Mouse (Mus musculus): ENCODE measurements around the gene Ywhag.

Ywhag gene

DNA sequence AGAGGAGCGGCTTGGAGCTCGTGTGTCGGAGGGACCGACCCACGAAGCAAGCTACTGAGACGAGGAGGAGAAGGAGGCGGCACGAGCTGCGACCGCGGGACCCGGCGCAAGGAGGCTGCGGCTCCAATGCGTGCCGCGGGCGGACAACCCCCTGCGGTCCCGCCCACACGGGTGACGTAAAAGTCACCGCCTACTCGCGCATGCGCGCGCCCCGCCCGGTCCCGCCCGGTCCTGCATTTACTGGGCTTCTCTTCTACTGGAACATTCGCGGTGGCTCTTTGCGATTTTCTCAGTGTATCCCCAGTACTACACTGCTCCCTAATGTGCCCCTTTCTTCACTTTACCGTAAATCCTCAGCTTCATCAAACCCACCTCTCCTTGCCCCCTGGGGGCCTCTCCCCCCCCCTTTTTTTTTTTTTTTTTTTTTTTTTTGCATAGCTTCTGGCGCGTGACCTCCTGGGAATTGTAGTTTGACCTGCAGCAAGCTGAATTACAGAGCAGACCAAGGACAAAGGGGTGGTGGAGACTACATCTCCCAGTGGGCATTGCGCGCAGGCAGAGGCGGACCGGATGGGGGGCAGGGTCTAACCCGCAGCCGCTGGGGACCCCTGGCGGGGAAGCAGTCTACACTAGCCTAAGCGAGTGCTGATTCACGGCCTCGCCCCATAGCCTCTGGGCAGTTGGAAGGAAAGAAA lies at the start of gene Ywhag:
Gene Ywhag, minus strand, starts transcription at position 136 of the 695 bp plus-strand sequence.
- peak; percentile 98 for DNase-seq

DNA sequence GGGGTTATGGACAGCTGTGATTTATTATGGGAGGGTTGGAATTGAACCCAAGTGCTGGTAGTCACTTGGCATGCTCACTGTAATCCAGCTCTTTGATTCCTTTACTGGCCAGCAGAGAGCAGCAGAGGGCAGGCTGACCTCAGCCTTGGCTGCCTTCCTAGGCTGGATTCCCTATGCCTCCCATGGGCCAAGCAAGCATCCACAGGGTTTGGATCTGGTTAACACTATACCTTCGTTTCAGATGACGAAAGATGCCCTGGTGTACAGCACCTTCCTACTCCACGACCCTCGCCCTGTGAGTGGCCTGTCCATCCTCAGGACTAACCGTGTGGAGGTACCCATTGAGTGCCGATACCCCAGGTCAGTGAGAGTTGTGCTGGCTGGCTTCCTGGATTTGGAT lies 48.0 kb upstream of the Ywhag start:
- DNase-seq = peak; percentile 68

DNA sequence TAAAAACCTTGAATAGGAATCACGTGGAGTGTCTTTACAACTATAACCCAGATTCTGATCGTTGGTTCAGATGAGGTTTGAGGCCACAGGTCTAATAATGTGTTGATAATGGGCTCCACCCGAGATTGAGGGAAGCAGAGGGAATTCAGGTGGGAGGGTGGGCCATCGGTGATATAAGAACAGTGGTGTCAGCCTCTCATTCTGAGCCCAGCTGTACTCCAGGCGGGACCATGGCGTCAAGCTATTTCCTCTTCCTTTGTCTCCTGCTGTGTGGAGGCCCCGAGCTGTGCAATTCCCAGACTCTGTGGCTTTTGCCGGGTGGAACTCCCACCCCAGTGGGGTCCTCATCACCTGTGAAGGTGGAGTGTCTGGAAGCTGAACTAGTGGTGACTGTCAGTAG lies 45.5 kb upstream of the Ywhag start, which contains the start of gene Zp3:
Gene Zp3, plus strand, starts transcription at position 196 of the 400 bp plus-strand sequence.
- no peak for DNase-seq

DNA sequence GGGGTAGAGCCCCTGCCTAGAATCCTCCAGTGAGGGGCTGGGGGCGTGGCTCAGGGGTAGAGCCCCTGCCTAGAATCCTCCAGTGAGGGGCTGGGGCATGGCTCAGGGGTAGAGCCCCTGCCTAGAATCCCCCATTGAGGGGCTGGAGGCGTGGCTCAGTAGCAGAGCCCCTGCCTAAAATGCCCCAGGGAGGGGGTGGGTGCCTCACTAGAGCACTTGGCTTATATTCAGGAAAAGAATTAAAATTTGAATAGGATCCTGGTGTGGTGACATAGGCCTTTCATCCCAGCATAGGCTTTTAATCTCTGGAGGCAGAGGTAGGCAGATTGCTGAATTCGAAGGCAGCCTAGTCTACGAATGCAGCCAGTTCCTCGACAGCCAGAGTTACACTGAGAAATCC lies 45.0 kb upstream of the Ywhag start:
- DNase-seq = no peak

DNA sequence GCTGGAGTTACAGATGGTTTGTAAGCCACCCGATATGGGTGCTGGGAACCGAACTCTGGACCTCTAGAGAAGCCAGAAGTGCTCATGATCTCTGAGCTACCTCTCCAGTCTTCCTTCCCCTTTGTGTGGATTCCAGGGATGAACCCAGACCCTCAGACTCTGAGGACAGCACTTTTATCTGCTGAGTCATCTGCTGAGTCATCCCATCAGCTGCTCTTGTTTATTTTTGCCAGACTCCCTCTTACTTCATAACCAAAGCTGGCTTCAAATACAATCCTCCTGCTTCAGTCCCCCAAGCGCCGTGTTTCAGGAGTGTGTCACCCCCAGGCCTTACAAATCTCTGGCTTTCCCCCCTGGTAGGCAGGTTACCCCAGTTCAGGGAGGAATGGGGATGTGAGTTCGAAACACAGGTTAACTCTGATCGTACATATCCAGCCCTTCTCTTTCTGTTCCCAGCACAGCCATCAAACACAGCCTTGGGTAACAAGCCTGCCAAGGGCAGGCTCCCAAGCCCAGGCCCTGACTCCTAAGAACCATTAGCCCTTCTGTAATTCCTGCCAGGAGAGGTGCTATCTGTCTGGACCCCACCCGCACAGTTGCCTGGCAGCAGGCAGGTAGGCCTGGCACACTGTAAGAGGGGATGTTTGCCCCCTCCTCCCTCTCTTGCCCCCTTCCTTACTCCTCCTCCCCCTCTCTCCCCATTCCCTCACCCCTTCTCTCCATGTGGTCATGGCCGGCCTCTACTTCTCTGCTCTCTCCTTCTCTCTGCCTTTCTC lies 41.7 kb upstream of the Ywhag start:
- no peak for DNase-seq

DNA sequence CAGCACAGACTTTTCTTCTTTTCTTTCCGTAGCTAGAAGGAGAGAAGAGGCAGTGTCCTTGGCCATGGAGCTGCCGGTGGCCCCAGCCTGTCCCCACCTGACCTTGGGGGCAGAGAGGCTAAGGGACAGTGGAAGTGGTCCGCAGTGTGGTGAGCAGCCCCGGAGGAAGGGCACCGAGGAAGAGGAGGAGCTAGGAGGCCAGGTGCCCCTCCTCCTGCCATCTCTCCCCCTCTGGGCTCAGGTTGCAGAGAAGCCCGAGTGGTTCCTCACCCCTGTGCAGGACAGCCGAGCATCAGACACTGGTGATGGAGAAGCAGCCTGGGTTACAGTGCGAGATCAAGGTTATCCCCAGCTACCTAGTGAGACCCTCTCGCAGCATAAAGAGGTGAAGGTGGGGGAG lies 39.9 kb upstream of the Ywhag start, which contains the start of gene Ssc4d:
Gene Ssc4d, minus strand, starts transcription at position 167 of the 400 bp plus-strand sequence.
- DNase-seq = no peak

DNA sequence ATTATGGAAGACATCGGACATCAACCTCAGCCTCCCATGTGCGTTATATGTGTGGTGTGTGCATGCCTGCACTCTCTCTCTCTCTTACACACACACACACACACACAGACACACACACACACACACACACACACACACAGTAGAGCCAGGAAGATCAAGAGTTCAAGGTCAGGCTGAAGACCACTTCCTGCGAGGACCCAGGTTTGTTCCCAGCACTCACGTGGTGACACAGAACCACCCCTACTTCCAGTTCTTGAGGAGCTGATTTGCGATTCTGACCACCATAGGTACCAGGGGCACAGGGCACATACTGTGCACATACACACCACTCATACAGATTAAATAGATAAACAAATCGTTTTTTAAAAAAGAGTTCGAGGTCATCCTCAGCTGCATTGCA lies 37.5 kb upstream of the Ywhag start:
- no peak for DNase-seq

DNA sequence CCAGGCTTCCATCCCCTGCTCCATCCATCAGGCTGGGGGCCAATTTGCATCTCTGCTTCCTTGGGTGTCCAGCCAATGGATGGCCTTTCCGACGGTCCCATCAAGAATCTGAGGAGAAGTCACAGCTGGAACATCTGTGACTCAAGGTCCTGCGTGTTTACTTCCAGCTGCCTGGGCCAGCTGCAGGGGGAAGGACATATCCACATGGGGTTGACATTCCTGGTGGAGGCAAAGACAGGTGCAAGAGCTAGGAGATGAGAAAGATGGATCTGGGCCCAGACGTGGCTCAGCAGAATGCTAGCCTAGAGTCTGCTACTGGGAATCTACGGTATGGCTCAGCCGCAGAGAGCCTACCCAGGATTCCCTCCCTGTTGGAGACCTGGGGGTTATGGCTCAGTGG lies 35.8 kb upstream of the Ywhag start:
- DNase-seq = no peak

DNA sequence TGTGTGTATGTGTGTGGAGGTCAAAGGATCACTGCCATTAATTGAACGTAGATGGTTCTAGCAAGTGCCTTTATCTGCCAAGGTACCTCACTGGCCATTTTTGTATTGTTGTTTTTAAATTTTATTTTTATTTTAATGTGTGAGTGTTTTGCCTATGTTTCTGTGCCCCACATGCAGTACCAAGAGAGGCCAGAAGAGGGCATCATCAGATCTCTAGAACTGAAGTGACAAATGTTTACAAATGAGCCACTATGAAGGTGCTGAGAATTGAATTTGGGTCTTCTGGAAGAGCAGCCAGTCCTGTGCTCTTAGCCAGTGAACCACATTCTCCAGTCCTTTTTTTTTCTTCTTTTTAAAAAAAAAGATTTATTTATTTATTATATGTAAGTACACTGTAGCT lies 34.4 kb upstream of the Ywhag start:
- DNase-seq = peak; percentile 41

DNA sequence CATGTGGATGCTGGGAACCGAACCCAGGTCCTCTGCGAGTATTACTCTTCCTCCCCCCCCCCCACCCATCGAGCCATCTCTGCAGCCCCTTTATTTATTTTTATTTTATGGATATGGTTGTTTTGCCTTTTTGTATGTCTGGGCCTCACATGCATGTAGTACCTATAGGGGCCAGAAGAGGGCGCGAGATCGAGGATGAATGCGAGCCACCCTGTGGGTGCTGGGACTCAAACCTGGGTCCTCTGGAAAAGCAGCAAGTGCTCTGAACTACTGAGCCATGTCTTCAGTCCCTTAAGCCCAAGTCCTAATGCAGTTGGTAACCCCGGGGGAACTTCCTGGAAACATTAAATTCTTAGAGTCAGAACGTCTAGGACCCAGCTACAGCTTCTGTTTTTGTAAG lies 32.5 kb upstream of the Ywhag start:
- DNase-seq = no peak

DNA sequence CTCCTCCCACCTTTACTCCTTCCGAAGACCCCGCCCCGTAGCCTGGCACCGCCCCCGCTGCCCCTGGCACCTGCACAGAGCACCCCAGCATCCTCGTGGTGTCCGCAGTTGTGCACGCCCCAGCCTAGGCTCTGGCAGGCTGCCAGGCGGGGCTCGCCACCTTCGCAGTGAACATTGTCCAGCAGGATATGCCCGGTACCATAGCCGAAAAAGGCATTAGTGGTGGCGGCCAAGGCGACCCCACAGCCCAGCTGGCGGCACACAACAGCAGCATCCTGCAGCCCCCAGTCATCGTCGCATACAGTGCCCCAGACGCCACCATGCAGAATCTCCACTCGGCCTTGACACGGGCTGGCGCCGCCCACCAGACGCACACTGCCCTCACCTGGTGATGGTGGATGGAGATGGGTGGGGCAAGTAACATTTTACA lies 31.1 kb upstream of the Ywhag start:
- peak; percentile 74 for DNase-seq

DNA sequence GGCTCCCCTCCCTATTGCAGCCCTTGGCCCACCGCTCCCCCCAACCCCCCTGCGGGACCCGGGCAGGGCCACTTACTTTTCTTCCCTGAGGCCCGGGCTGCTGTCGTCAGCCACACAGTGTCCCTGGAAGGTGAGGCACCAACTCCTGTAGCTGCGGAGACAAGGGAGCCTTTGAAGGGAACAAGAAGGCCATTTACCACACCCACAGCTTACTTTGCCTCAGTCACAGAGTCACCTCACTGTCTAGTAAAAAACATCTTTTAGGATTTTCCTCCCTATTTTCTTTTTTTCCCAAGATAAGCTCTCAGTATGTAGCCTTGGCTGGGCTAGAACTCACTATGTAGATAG lies 28.8 kb upstream of the Ywhag start:
- no peak for DNase-seq

DNA sequence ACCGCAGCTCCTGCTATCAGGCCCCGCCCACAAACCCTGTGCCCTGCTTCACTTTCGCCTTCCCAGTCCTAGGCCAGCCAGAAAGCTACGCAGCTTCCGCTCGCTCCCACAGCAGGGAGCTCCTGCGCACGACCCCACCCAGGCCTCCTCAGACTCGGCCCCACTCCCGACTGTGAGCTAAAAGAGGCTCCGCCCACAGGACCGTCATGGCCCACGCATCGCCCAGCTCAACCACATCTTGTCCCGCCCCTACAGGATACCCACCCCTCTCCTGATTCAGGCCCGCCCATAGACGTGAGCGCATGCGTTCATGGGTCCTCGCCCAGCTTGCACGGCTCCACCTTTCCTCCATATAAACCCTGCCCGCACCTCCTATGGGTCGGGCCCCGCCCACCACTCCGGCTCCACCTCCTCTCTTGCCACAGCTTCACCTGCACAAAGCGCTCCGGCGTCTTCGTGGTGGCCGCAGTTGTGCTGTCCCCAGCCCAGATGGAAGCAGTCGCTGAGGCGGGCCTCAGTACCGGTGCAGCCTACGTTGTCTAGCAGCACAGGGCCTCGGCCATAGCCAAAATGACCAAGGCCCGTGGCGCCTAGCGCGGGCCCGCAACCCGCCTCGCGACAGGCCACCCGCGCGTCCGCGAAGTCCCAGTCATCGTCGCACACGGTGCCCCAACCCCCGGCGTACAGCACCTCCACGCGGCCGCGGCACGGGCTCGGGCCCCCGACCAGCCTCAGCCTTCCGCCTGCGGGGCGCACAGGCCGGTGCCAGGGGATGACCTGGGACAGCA lies 28.3 kb upstream of the Ywhag start:
- DNase-seq = peak; percentile 99

DNA sequence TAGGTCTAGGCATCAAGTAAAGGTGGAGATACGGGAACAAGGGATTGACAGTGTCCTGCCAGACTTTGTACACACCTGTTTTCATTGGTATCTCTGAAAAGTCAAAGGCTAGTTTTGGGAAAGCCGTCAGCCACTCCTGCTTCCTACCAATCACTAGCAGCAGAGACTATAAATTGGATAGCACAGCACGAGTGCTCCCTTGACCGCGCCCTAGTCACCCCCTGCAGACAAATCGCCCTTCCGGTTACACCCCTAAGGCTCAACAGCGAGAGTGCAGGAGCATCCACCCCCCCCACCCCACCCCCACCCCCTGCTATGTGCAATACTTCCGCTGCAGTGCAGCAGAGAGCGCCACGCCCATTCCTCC lies 27.7 kb upstream of the Ywhag start:
- no peak for DNase-seq

DNA sequence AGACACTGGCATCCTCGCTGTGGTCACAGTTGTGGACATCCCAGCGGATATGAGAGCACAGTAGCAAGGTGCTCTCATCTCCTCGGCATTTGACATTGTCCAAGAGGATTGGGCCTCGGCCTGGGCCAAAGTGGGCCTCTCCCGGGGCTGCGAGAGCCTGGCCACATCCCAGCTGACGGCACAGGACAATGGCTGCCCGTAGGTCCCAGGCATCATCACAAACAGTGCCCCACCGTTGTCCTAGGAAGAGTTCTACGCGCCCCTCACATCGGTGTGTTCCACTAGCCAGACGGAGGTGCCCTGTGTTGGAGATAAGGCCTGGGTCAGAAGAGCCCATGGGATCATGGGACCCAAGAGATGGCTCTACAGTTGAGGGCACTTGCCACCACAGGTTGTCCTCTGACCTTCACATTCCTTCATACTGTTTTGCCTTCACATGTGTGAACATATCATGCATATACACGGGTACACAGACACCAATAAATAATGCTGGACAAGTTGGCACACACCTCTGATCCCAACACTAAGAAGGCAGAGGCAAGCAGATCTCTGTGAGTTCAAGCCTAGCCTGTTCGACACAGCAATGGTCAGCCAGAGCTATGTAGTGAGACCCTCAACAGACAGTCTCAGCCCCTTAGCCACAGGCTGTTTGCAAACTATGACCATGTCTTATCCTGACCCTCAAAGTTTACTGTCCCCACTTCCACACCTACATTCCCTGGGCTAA lies 26.7 kb upstream of the Ywhag start:
- no peak for DNase-seq

DNA sequence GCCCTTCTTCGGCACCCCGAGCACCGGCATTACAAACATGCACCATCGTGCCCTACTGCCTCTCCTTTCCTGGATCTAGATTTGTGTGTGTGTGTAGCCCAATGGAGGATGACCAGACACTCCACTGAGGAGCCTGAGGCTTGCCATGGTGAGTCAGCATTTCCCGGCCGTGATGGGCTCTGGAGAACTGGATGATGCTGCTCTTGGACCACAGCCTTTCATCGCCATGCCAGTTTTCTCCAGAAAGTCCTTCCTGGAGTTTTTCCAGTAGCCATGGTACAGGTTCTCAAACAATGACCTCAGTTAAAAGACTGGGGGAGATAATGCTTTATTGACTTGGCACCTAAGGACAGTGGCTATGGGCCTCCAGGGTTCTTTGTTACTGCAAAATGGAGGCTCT lies 25.5 kb upstream of the Ywhag start:
- no peak for DNase-seq

DNA sequence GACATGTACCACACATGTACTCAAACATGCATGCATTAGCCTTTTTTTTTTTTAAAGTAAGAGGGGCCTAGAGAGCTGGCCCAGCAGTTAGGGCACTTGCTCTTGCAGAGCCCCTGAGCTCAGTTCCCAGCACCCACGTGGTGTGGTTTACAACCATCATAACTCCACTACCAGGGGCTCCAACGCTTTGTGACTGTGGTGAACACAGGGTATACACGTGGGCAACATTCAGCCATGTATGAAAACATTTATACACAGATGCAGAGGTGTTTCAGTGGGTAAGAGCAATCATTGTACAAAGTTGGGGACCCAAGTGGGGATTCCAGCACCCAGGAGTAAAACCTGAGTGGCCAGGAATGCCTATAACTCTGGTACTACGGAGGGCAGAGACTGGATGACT lies 24.0 kb upstream of the Ywhag start:
- DNase-seq = no peak

DNA sequence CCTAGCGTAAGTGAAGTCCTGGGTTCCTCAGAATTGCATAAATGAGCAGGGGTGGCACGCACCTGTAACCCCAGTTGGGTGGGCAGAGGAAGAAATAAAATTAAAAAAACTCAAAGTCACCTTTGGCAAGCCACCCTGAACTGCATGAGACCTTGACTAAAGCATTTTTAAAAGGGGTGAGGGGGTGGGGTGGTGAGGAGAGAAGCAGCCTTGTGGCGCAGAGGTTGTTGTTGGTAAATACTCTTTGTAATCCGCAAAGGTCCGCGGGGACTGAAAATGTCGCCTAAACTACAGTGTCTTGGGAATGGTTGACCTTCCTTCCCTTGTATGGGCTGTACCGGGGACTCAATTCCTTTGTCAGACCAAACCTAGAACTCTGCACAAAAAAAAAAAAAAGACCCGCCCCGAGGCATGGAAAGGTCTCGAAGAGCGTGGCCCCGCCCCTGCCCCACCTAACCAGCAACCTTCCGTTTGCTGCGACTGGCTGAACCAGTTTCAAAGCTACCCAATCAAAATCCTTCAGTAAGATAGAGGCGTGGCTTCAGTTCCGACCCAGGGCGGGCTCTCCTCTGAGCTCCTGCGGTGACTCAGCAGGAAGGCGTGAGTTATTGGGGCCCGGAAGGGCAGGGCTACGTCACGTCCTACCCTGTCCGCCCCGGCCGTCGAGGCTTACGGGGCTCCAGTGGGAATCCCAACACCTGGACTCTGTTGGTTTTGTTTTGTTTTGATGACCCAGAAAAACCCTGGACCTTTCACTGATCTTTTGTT lies 23.0 kb upstream of the Ywhag start:
- DNase-seq = peak; percentile 98

DNA sequence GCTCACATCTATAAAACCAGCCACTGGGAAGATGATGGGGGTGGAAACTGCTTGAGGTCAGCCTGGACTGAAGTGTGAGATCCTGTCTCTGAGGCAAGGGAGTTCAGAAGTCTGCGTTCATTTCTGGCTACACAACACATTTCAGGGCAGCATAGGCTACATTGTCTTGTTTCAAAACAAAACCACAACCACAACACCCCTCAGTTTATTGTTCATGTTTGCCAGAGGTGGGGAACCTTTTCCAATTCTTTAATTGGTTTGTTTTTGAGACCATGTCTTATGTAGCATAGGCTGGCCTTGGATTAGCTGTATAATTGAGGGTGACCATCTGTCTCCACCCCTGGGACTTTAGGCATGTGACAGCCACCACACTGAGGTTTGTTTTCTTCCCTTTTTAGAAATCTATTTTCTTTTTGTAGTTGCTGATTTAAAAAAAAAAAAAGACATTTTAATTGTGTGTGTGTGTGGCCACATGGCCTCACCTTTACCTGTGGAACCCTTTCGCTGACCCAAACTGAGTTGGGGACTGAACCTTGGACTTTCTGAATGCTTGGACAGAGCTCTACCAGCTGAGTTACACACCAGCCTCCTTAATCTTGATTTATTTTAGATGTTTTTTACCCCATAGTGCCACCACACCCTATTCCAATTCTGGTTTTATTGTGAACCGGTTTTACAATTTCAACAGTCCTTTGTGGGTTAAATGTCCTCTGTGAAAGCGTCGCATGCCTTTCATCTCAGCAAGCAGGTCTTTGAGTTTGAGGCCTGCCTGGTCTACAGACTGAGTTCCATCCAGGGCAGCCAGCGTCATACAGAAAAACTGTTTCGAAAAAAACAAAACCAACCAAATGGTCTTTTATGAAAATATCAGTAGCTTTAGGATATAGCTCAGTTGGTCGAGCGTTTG lies 22.1 kb upstream of the Ywhag start:
- no peak for DNase-seq

DNA sequence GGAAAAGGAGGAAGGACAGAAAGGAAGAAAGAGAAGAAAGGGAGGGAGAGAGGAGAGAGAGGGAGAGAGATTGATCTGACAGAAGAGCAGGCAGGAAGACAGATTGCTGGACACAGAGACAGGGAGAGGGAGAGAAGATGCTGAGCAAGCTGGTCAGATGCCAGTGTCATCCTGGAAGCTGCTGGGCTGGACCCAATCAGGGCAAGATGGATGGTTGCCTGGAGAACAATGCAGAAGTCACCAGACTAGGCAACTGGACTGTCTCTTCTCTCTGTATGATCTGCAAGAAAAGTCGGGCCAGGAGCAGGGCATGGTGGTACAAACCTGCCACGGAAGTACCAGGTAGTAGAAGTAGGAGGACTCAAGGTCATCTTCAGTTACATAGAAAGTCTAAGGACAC lies 18.4 kb upstream of the Ywhag start:
- DNase-seq = no peak

DNA sequence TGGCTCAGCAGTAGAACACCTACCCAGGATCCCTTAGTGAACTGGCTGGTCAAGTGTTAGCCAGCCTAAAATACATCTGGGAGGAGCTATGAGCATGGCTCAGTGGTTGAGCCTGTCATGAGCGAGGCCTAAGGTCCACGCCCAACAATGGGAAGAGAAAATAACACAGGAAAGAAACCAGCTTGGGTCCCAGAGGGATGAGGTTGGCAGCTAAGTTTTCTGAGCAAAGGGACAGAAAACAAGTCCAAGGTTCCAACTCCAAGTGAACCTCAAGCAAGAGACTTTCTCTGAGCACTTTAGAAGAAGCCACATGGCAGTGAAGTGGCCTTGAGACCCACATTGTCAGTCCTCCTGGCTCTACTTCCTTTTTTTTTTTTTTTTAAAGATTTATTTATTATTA lies 17.2 kb upstream of the Ywhag start:
- no peak for DNase-seq
